Mouse (Mus musculus) CH12F3 (cell line): Measurements from ENCODE around the gene Adamts20.
"Not testable (repeated sequence)": the region's sequence is repeated elsewhere in the genome, so short reads cannot be mapped to it uniquely, and the experiment has no call there.

Experiments
- in situ Hi-C: fragments of 300-500 bp; cut with MboI; formaldehyde crosslinking; loops from 2 replicates; pipeline ENCODE4 v1.14.3; 2020; ENCODE audit warnings: low sequenced_read_pairs

Adamts20 gene

DNA sequence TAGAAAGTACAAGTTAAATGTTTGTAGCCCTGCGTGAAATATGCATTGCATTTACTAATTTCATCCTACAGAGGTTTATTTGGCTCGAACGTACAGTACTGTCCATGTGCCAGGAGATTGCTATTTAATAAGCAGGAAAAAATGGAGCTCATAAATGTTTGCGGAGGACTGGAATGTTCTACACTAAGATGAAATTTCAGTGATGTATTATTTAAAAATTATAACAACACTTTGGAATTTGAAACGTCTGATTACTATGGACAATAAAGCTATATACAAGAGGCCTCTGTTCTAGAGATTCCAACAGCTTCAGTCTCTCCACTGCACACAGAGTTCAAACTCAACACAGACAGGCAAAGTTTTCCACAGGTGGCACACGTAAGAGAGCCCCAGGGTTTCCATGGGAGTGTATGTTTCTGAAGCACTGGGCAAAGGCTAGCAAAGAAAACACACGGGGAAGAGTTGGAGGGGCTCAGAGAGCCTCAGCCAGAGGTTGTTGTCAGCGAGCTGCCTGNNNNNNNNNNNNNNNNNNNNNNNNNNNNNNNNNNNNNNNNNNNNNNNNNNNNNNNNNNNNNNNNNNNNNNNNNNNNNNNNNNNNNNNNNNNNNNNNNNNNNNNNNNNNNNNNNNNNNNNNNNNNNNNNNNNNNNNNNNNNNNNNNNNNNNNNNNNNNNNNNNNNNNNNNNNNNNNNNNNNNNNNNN lies 20.6 kb downstream of the Adamts20 start:
- in situ Hi-C loops = no loop called here

DNA sequence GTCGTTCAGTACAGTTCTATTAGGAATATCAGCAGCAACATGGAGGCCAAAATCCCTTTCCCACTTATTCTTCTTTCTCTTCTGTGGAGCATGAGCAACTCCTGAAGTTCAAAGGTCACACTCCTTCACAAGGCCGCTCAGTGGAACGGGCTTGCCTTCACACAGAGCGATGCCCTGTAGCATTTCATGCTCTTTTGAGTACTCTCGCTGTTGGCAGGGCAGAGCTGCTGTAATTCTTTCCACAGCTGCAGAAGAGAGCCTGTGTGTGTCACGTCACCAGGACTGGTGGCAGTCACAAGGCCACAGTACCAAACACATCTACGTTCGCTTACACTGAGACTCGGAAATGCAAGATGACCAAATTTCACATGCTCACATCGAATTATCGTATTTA lies 21.2 kb downstream of the Adamts20 start:
- in situ Hi-C loops = no loop called here

DNA sequence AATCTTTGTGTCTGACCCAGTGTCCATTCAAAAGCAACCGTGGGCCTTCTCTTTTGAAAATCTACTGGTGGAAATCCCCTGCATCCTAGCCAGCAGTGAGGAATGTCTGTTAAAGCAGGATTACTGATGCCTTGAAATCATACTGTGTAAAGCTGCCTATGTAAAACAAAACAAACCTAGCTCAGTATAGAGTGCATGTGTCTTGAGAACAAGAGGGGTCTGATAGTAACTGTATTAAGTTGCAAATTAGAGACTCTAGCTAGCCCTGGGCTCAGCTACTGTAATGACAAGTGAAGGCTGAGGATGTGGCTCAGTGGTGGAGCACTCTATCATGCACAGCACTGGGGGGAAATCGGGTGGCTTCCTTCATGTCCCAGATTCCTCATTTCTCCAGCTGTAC lies 22.2 kb downstream of the Adamts20 start:
- in situ Hi-C loops = no loop called here

GRCm38 (mm10) chr15:94435532-94435931 lies 29.7 kb downstream of the Adamts20 start:
- in situ Hi-C loops = no loop called here

GRCm38 (mm10) chr15:94430681-94431405 lies 34.4 kb downstream of the Adamts20 start:
- in situ Hi-C loops = no loop called here

DNA sequence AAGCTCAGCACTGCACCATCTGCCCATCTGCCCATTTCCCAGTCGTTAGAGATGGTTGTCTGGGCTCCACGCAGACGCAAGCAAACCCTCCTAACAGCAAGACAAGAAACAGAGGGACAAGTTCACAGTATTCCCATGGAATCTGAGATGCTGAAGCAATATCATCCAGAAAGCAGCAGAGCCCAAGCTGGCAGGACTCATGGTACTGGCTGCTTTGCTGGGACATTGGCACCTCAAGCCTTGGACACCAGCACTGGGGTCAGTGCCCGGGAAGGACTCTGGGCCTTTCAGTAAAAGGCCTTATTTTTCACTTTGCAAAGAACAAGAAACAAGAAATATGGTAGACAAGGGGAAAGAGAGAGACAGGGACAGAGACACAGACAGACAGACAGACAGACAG lies 36.5 kb downstream of the Adamts20 start:
- in situ Hi-C loops = no loop called here

GRCm38 (mm10) chr15:94427482-94428214 lies 37.6 kb downstream of the Adamts20 start:
- in situ Hi-C loops = no loop called here

DNA sequence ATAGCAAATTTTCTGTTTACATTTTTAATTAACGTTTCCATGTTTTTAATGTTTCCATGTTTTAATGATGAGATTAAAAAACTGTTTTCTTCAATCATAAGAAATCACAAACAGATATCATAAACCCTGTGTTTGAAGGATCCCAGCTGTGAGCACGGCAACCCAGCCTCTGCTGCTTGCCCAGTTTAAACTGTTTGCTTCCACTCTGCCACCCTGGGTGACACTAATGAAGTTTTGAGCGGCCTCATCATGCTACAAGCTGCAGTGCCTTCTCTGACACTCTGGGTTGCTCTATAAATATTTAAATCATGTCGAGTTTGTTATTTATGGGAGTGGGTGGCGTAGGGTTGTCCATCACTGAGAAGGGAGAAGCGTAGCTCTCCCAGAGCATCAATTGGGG lies 44.7 kb downstream of the Adamts20 start:
- in situ Hi-C loops = no loop called here

GRCm38 (mm10) chr15:94419167-94419566 lies 46.1 kb downstream of the Adamts20 start:
- in situ Hi-C loops = no loop called here

- in situ Hi-C loops = no loop called here
Measured at GRCm38 (mm10) chr15:94418427-94418826, 46.8 kb downstream of the Adamts20 start.

GRCm38 (mm10) chr15:94417216-94418155 lies 47.7 kb downstream of the Adamts20 start:
- in situ Hi-C loops = no loop called here

- in situ Hi-C loops = no loop called here
Measured at GRCm38 (mm10) chr15:94409832-94410231, 55.4 kb downstream of the Adamts20 start.

DNA sequence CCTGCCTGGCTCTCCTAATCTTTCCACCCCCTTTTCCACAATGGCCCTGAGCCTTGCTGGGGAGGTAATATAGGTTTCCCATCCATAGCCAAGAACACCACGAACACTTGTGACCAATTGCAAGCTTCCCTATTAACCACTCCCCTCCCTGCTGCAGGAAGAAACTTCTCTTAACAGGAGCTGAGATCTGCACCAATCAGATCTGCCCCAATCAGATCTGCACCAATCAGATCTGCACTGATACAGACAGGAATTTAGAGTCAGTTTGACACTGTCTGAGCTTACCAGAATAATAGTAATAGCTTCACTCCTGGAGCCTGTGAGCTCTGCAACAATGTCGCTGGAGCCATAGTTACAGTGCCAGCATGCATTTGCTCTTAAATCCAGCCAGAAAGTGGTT lies 58.9 kb downstream of the Adamts20 start:
- in situ Hi-C loops = no loop called here

- in situ Hi-C loops = no loop called here
Measured at GRCm38 (mm10) chr15:94404071-94404545, 61.1 kb downstream of the Adamts20 start.

DNA sequence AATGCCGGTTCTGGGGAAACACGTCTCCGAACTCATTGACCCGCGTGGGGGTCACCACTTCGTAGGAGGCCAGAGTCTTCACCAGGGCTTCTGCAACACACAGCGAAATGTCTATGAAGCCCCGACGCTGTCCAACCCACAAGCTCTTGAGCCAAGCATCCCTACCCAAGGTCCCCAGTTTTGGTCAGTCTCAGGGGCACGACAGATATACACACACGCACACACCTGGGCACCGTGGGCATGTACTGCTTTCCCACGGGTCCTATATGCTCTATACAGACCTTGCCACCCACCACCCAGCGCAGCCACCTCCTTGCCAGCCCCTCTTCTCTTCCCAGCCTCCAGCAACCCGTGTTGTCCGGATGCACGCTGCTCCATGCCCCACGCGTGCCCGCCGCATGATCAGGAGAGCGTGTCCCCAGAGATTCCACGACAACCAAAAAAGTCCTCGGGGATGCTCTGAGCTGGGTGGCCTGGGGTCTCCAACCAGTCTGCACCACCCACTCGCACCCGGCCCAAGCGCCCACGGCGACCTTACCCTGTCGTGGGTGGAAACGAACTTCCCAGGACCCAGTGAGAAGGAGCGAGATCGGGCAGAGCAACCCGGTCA lies 61.7 kb downstream of the Adamts20 start:
- in situ Hi-C loops = no loop called here

GRCm38 (mm10) chr15:94403018-94403417 lies 62.2 kb downstream of the Adamts20 start:
- in situ Hi-C loops = no loop called here

DNA sequence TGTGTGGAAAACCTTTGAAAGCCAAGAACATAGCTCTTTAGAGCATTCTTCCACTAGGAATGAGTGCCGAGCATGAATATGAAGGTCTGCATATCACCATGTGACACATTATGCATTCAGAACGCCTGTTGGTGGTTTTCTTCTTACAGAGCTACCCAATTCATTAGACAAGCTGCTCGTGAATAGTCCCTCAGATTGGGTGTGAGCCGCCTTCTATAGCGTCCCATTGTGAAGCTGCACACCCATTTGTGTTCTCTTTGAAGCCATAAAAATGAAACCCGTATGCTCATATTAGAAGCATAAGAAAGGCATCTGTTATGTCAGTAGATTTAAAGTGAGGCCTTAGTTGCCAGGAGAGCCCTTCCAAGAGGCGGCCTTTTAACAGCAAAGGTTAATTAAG lies 72.5 kb downstream of the Adamts20 start:
- in situ Hi-C loops = no loop called here

- in situ Hi-C loops = not testable (repeated sequence)
Measured at GRCm38 (mm10) chr15:94390127-94390526, 75.1 kb downstream of the Adamts20 start.

- in situ Hi-C loops = no loop called here
Measured at GRCm38 (mm10) chr15:94379425-94379824, 85.8 kb downstream of the Adamts20 start.

DNA sequence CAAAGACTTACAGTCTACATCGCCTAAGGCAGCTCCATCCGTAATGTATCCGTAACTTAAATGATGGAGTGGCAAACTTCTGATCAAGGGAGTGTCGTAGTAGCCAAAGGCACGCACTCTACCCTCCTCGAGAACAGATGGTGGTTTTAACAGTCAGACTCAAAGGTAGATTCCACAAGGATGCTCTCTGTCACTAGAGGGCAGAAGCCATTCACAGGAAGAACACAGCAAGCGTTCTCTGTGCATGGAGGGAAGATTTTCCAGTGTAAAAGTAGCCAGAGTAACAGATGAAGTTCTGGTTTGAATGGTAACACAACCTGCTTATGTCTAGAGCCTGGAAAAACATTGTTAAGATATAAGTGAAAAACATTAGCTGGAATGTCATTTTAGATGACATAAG lies 92.7 kb downstream of the Adamts20 start:
- in situ Hi-C loops = no loop called here
